ENCODE assay signal across 10 mouse cellular contexts in genomic region chr7:6851717-6852503, GRCm38 (mm10).
DNase-seq lines count a peak whose midpoint lies in the region; ATAC-seq and TF ChIP-seq lines count a peak whose summit lies in the region.
"Had no signal": no experiment of that assay in that cellular context is flagged by ENCODE, and none has a peak within 500 bp of the region (broad histone marks: within the 10 kb centered on the region; RNA-seq: fewer than 3 reads in every experiment).

No protein-coding gene starts in this region.

- H3K9ac ChIP-seq in heart, embryonic 11.5 days (ENCODE audit: low read depth, low read length) = no peak overlapping the region
- no peak overlapping the region for H3K9ac ChIP-seq in hindbrain, embryonic 12.5 days
- H3K9ac ChIP-seq in midbrain, embryonic 14.5 days (replicated peaks; ENCODE audit: low read length) = no peak overlapping the region
- H3K9ac ChIP-seq: embryonic facial prominence, embryonic 13.5 days; liver, embryonic 15.5 days had no signal

- H3K27ac ChIP-seq in heart, embryonic 10.5 days = peak overlapping the region; percentile 47; the same call in 1 of the 2 replicates
- no peak overlapping the region for H3K27ac ChIP-seq in heart, embryonic 11.5 days (ENCODE audit: low read depth, low read length)
- H3K27ac ChIP-seq in hindbrain, embryonic 12.5 days = peak overlapping the region; percentile 55; the same call in 1 of the 2 replicates
- H3K27ac ChIP-seq in midbrain, embryonic 14.5 days (replicated peaks; ENCODE audit: low read depth, low read length) = peak overlapping the region; percentile 79
- H3K27ac ChIP-seq: embryonic facial prominence, embryonic 13.5 days; liver, embryonic 15.5 days had no signal

- no peaks in the 10 kb centered on the region for H3K27me3 ChIP-seq in heart, embryonic 10.5 days (ENCODE audit: insufficient read depth, poor library complexity, severe bottlenecking)
- H3K27me3 ChIP-seq in heart, embryonic 11.5 days (ENCODE audit: control insufficient read depth, insufficient read depth, low read length) = no peaks in the 10 kb centered on the region
- H3K27me3 ChIP-seq in hindbrain, embryonic 12.5 days = no peaks in the 10 kb centered on the region
- no peaks in the 10 kb centered on the region for H3K27me3 ChIP-seq in midbrain, embryonic 14.5 days (ENCODE audit: control insufficient read depth, insufficient read depth, low read length)
- H3K27me3 ChIP-seq: embryonic facial prominence, embryonic 13.5 days; liver, embryonic 15.5 days had no signal

- ATAC-seq in heart, embryonic 11.5 days (replicated peaks; ENCODE audit: insufficient number of reproducible peaks, low FRiP score, low TSS enrichment) = no peak
- ATAC-seq in hindbrain, embryonic 12.5 days (ENCODE audit: low FRiP score) = peak; percentile 89
- ATAC-seq in midbrain, embryonic 14.5 days (ENCODE audit: low FRiP score, low TSS enrichment) = peak; percentile 76; the same call in 1 of the 2 replicates

- intact Hi-C loops in gastrocnemius, postnatal 14 days (cut with DNase I; ENCODE audit: low total_unique reads) = no loop called here

- peak; percentile 74 for DNase-seq in heart, embryonic 10.5 days (ENCODE audit: low spot score)
- peak; percentile 91 for DNase-seq in brain, embryonic 14.5 days (ENCODE audit: low read depth)
- peak; percentile 83 for DNase-seq in midbrain, embryonic 14.5 days
- DNase-seq in urinary bladder, adult 2 months (ENCODE audit: low spot score) = no peak
- DNase-seq in cerebellum, adult 9-11 months = no peak
- DNase-seq in gastrocnemius, postnatal 14 days = no peak

- no peak for TF ChIP-seq CTCF in brain, embryonic 14.5 days (IDR thresholded peaks at IDR 0.05; ENCODE audit: borderline replicate concordance, extremely low read depth, insufficient read depth, insufficient read length)

- H3K9me3 ChIP-seq in heart, embryonic 10.5 days = no peaks in the 10 kb centered on the region
- no peaks in the 10 kb centered on the region for H3K9me3 ChIP-seq in heart, embryonic 11.5 days (replicated peaks; ENCODE audit: control insufficient read depth, low read length)
- no peaks in the 10 kb centered on the region for H3K9me3 ChIP-seq in hindbrain, embryonic 12.5 days (replicated peaks)
- H3K9me3 ChIP-seq in midbrain, embryonic 14.5 days (ENCODE audit: control insufficient read depth, low read length) = no peaks in the 10 kb centered on the region
- H3K9me3 ChIP-seq: embryonic facial prominence, embryonic 13.5 days; liver, embryonic 15.5 days had no signal

- H3K36me3 ChIP-seq in heart, embryonic 10.5 days = no peaks in the 10 kb centered on the region
- no peaks in the 10 kb centered on the region for H3K36me3 ChIP-seq in heart, embryonic 11.5 days (ENCODE audit: control insufficient read depth, insufficient read depth, low read length)
- H3K36me3 ChIP-seq in hindbrain, embryonic 12.5 days = no peaks in the 10 kb centered on the region
- no peaks in the 10 kb centered on the region for H3K36me3 ChIP-seq in midbrain, embryonic 14.5 days (ENCODE audit: control insufficient read depth, insufficient read depth, low read length)
- H3K36me3 ChIP-seq: embryonic facial prominence, embryonic 13.5 days; liver, embryonic 15.5 days had no signal

- WGBS in heart, embryonic 10.5 days = 37% methylated on average over 5 of the region's 5 CpGs
- 38% methylated on average over 5 of the region's 5 CpGs for WGBS in heart, embryonic 11.5 days (ENCODE audit: insufficient replicate concordance)
- WGBS in hindbrain, embryonic 12.5 days = 36% methylated on average over 5 of the region's 5 CpGs
- WGBS in midbrain, embryonic 14.5 days = 29% methylated on average over 5 of the region's 5 CpGs

- H3K4me1 ChIP-seq in heart, embryonic 10.5 days = peaks cover 17% of the 10 kb centered on the region
- H3K4me1 ChIP-seq in heart, embryonic 11.5 days (ENCODE audit: control insufficient read depth, insufficient read depth, low read length) = no peaks in the 10 kb centered on the region
- H3K4me1 ChIP-seq in hindbrain, embryonic 12.5 days = peaks cover 7% of the 10 kb centered on the region
- peaks cover 15% of the 10 kb centered on the region for H3K4me1 ChIP-seq in midbrain, embryonic 14.5 days (ENCODE audit: control insufficient read depth, insufficient read depth, low read length)
- H3K4me1 ChIP-seq: liver, embryonic 15.5 days had no signal

- H3K4me3 ChIP-seq in heart, embryonic 10.5 days = no peak overlapping the region
- H3K4me3 ChIP-seq in heart, embryonic 11.5 days (ENCODE audit: low read depth, low read length) = no peak overlapping the region
- no peak overlapping the region for H3K4me3 ChIP-seq in hindbrain, embryonic 12.5 days
- H3K4me3 ChIP-seq in midbrain, embryonic 14.5 days (replicated peaks; ENCODE audit: low read depth, low read length) = no peak overlapping the region
- H3K4me3 ChIP-seq: embryonic facial prominence, embryonic 13.5 days; liver, embryonic 15.5 days had no signal

- TF ChIP-seq POLR2A in brain, embryonic 14.5 days (IDR thresholded peaks at IDR 0.05; ENCODE audit: borderline replicate concordance, extremely low read depth, insufficient read depth, insufficient read length, poor library complexity, severe bottlenecking) = no peak

- no peak overlapping the region for H3K4me2 ChIP-seq in heart, embryonic 11.5 days
- H3K4me2 ChIP-seq in hindbrain, embryonic 12.5 days (replicated peaks) = no peak overlapping the region; the same call in 1 of the 2 replicates
- peak overlapping the region; percentile 19; the same call in 1 of the 2 replicates for H3K4me2 ChIP-seq in midbrain, embryonic 14.5 days (ENCODE audit: low read length)
- H3K4me2 ChIP-seq: embryonic facial prominence, embryonic 13.5 days; liver, embryonic 15.5 days had no signal

Comparison
In these comparisons a context has a peak if more than half of its experiments do, and no peak if none do; other contexts are left out.
1. DNase-seq: peak in heart, embryonic 10.5 days (single experiment), brain, embryonic 14.5 days (single experiment) and midbrain, embryonic 14.5 days (single experiment); none in urinary bladder, adult 2 months (single experiment), cerebellum, adult 9-11 months (single experiment) and gastrocnemius, postnatal 14 days (single experiment).